Mouse (Mus musculus) thymus, postnatal 10 days (tissue): ENCODE data around the gene Rab23.

Experiments used
- DNase-seq, 2 experiments: peaks; one replicate each; pipeline ENCODE4 v3.0.0; 2021; ENCODE audit warnings: low spot score in 2 of 2

Rab23 gene

DNA sequence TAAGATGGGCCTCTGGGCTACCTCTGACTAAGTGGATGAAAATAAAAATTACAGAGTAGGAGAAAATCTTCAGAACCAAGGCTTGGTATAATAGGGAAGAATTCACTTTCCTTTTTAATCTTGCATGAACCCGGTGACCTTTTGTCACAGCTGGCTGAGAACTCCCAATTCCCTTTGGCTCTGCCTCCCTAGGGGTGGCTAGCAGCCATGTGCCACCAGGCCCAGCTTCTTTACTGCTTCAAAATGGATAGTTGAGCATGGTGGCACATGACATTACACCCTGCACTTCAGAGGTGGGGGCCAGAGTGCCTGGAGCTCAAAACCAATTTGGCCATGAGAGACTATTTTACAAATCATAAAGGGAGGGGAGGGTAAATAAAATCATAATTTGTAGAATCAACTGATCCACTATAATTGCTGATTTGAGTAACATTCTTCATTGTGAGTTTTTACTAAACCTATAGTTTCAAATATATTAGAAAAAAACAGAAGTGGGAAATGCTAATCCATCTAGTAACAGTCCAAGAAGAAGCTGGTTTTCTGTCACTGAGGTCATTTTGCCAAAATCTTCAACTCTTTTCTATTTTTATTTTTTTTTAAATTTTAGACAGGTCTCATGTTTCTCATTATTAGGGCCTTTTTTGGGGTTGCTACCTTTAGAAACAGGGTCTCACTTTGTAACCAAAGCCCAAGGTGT lies 48.6 kb downstream of the Rab23 start:
- DNase-seq = no peak

DNA sequence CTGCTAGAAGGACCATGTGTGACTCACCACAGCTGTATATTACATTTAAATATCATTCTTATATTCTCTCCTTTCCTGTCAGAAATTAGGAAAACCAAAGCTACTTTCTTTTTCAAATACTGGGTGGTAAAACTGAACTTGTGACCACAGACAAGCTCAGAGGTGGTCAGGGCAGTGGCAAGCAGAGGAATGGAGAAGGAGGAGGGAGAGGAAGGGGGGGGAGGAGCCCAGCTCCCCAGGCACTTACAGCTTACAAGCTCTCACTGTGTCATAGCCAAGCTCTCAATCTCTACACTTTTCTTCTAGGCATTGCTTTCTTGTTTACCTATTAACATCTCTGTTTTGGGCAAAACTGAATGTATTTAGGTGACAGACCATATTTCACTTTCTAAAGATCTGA lies 49.1 kb downstream of the Rab23 start:
- DNase-seq = no peak

DNA sequence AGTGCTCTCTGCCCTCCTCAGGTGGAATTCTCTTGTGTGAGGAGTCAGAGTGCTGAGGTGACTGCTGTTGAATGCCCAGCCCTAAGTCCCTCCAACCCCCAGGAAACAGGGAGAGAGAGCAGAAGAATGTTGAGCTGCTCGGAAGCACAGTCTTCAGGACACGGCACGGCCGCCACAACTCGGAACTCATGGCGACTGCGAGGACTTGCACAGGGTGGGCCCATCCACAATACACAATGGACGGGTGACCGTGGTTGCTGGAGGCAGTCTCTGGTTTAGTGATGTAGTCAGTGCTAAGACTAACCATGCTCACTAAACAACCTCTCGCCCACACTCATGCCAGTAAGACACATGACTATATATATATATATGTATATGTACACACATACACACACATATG lies 51.9 kb downstream of the Rab23 start:
- DNase-seq = no peak

DNA sequence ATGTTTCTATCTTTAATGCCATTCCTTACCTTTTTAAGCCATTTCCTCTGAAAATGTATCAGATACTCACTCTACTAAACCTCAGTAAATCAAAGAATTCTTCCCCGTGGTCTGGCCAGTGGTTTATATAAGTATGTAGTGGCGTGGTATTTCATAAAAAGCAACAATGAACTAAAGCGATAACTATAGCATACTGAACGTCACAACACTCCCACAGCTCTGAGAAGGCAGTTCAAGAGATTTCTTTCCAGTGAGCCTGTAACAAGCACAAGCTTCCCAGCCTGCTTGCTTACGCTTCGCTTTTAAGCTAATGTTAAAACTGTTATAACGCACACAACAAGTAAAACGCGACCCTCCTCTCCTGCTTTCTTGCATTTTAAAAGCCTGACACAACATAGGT lies 52.4 kb downstream of the Rab23 start:
- DNase-seq = no peak

DNA sequence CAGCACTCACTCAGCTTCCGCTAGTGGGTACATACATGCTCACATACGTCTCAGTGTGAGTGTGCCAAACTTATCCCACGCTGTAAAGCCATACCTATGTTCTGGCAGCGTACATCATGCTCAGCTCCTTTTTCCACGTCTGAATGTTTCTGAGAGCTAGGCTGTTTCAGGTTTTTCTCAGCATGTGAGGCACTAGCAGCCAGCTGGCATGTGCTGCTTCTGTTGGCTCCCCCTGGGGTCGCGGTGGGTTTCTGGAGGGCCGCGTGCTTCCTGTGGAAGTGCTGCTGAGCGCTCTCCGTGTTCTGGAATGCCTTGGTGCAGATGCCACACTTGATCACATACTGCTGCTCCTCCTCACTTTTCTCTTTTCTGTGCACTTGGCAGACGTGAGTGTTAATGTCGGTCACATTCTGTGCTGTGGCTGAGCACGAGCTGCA lies 56.5 kb downstream of the Rab23 start:
- DNase-seq = no peak

DNA sequence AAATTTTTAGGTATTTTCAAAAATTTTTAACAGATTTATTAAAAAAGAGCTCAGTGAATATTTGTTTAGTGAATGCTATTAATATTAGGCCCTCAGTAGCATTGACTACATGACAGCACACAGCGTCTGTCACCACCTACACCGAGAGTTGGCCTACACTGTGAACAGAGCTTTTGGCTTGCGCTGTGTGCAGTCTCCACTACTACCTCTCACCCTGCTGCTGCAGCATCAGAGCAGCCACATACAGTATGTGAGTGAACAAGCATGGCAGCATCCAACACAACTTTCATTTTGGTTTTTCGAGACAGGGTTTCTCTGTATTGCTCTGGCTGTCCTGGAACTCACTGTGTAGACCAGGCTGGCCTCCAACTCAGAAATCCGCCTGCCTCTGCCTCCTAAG lies 64.9 kb downstream of the Rab23 start:
- no peak for DNase-seq

DNA sequence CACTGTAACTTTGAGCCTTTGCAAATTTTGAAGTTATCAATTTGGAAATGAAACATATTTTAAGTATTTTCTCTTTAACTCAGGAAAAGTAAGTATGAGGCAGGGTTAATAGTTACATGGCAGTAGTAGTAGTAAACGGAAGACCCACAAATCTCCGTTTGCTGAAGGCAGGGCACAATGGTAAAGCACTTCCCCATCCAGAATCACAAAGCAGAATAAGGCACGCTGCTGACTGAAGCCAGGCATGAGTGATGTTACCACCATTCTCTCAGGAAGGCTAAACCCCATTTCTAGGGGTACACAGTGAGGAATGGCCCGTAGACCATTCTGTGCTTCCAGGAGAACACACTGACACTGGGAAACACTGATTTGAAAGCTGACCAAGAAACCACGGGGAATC lies 68.4 kb downstream of the Rab23 start:
- DNase-seq = no peak

DNA sequence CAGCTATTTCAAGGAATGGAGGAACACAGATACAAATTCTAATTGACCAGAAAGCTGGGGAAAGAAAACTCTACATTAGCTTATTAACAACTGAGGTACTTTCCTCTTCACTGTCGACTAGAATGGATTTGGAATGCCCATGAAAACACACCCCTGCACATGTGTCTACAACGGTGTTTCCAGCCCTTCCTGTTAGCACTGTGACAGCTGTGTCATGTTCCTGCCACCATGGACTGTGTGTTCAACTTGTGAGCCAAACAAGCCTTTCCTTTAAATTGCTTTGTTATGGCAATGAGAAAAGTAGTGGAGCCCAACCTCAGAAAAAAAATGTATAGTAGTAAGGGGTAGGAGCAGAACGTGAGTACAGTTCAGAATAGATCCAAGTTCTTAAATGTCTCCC lies 68.8 kb downstream of the Rab23 start:
- no peak for DNase-seq
